Mouse (Mus musculus): ENCODE data around the gene Gm21698.
"Not testable (repeated sequence)": the region's sequence is repeated elsewhere in the genome, so short reads cannot be mapped to it uniquely, and the experiment has no call there.

GRCm38 (mm10) chr5:26006937-26007695 lies 18.7 kb upstream of the Gm21698 start:
- not testable (repeated sequence) for TF ChIP-seq SRF (IDR thresholded peaks at IDR 0.05; ENCODE audit: control insufficient read depth, insufficient read length, low read depth); POLR2A (IDR thresholded peaks at IDR 0.05; ENCODE audit: insufficient read length, low read depth); POLR2AphosphoS2 (IDR thresholded peaks at IDR 0.05; ENCODE audit: insufficient read length, low read depth); USF1 (IDR thresholded peaks at IDR 0.05; ENCODE audit: low read depth); CEBPB (IDR thresholded peaks at IDR 0.05; ENCODE audit: insufficient read depth, poor library complexity, severe bottlenecking); MAX (IDR thresholded peaks at IDR 0.05; ENCODE audit: low read depth); TCF3 (IDR thresholded peaks at IDR 0.05; ENCODE audit: insufficient read length, low read depth)

Measured in myocyte (in vitro differentiated cells).